Mouse (Mus musculus) lung, postnatal 0 days (tissue): Measurements from ENCODE around the gene Atp5h.

Experiments used
- CTCF ChIP-seq: IDR thresholded peaks from 2 replicates; pipeline ENCODE4 v1.5.1; 2016; ENCODE audit warnings: antibody characterized with exemption, mild to moderate bottlenecking
- EP300 ChIP-seq: IDR thresholded peaks from 2 replicates; pipeline ENCODE4 v1.6.1; 2016; ENCODE audit warnings: antibody characterized with exemption, mild to moderate bottlenecking, control low read depth

DNA sequence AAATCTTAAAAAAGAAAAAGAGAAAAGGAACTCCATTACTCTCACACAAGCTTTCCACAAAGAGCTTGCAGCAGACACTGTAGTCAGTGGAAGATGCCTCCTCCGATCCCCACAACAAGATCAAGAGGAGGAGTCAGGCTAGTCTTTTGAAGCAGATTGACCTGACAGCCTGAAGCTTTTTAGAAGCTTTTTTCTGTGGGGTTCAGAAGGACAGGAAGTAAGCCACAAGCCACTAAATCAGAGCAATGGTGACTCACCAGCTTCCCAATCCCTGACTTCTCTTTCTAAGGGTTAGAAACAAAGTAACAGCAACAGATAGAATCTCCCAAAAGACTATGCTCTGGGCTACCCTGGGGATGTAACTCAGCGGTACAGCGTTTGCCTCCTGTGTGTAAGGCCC, 19.6 kb upstream of the Atp5h start:
- TF ChIP-seq CTCF: no peak
- no peak for TF ChIP-seq EP300
